Mouse (Mus musculus) limb, embryonic 13.5 days (tissue): Measurements from ENCODE around the gene A730061H03Rik. TPM values are rescaled to one million over a fixed set of nuclear protein-coding genes. Genes with fewer than 3 reads are reported as not detected.

Experiments
- ATAC-seq: fragments of 200-750 bp; cut with Nextera tagmentation; 2 replicates; pipeline ENCODE4 v1.8.0; 2017; ENCODE audit warnings: low read depth, moderate number of reproducible peaks, moderate TSS enrichment; ENCODE audit not compliant: low FRiP score
- H3K27ac ChIP-seq: fragments of 300-500 bp; sonication (generic); 2 replicates; pipeline ENCODE4 v1.5.1; 2015; ENCODE audit warnings: inconsistent platforms, mild to moderate bottlenecking, moderate library complexity
- H3K27me3 ChIP-seq: fragments of 300-500 bp; sonication (generic); 2 replicates; pipeline ENCODE4 v1.6.1; 2015; ENCODE audit warnings: mild to moderate bottlenecking, inconsistent platforms
- H3K36me3 ChIP-seq: fragments of 300-500 bp; sonication (generic); 2 replicates; pipeline ENCODE4 v1.6.1; 2015; ENCODE audit warnings: inconsistent platforms, mild to moderate bottlenecking, moderate library complexity
- H3K4me1 ChIP-seq: fragments of 300-500 bp; sonication (generic); 2 replicates; pipeline ENCODE4 v1.6.1; 2015; ENCODE audit warnings: inconsistent platforms
- H3K4me2 ChIP-seq: fragments of 300-500 bp; sonication (generic); replicated peaks from 2 replicates; pipeline ENCODE4 v1.6.1; 2015; ENCODE audit warnings: inconsistent platforms, mild to moderate bottlenecking, moderate library complexity
- H3K4me3 ChIP-seq: fragments of 300-500 bp; sonication (generic); 2 replicates; pipeline ENCODE4 v1.5.1; 2015; ENCODE audit warnings: moderate library complexity, mild to moderate bottlenecking, inconsistent platforms
- H3K9ac ChIP-seq: fragments of 300-500 bp; sonication (generic); 2 replicates; pipeline ENCODE4 v1.6.1; 2015; ENCODE audit warnings: mild to moderate bottlenecking, inconsistent platforms
- H3K9me3 ChIP-seq: fragments of 300-500 bp; sonication (generic); 2 replicates; pipeline ENCODE4 v1.6.1; 2016; ENCODE audit warnings: inconsistent platforms
- WGBS: fragments of 180-500 bp; shearing (Covaris S2); methylation state at CpG from one replicate; pipeline ENCODE4 v1.1.7; 2015; 5-methylcytosine and 5-hydroxymethylcytosine counted together
- polyA plus RNA-seq: library from polyadenylated mRNA; unstranded; fragments of >200 nt; fragmentation: Nextera tagmentation; extraction: Ambion mirVana; gene quantifications from 2 replicates; pipeline ENCODE4 v1.2.1, GENCODE M21; 2015

The A730061H03Rik gene
- 0.74 TPM in 1 of 2 replicates, not detected in the other for polyA plus RNA-seq

GRCm38 (mm10) chr14:55560202-55561073 is at the start of gene A730061H03Rik:
A730061H03Rik (minus strand) TSS chr14:55560406.
- Histone ChIP-seq H3K9me3 (no peaks in the 10 kb centered on the region), H3K36me3 (peaks cover 20% of the 10 kb centered on the region), H3K4me3 (peak within 1 kb of the TSS; percentile 70), H3K9ac (peak within 1 kb of the TSS; percentile 81), H3K27me3 (no peaks in the 10 kb centered on the region), H3K4me1 (peaks cover 19% of the 10 kb centered on the region), H3K27ac (peak within 1 kb of the TSS; percentile 97), H3K4me2 (peak within 1 kb of the TSS; percentile 88)
- WGBS = under 1% methylated on average over 51 of the region's 51 CpGs
- peak; percentile 96 for ATAC-seq

GRCm38 (mm10) chr14:55608339-55608738 is 48.1 kb upstream of the A730061H03Rik start:
- ATAC-seq = no peak
- 95% methylated on average over 6 of the region's 6 CpGs for WGBS
- peaks cover 49% of the 10 kb centered on the region for H3K36me3 ChIP-seq
- H3K4me1 ChIP-seq = peaks cover 14% of the 10 kb centered on the region
- no peak overlapping the region for H3K4me3 ChIP-seq
- no peak overlapping the region for H3K27ac ChIP-seq
- no peak overlapping the region for H3K4me2 ChIP-seq
- no peak overlapping the region for H3K9ac ChIP-seq
- no peaks in the 10 kb centered on the region for H3K9me3 ChIP-seq
- no peaks in the 10 kb centered on the region for H3K27me3 ChIP-seq

GRCm38 (mm10) chr14:55605743-55606459 is 45.7 kb upstream of the A730061H03Rik start:
- no peak overlapping the region for H3K9ac ChIP-seq
- no peaks in the 10 kb centered on the region for H3K9me3 ChIP-seq
- no peak overlapping the region for H3K4me2 ChIP-seq
- H3K4me1 ChIP-seq = peaks cover 17% of the 10 kb centered on the region
- H3K27ac ChIP-seq = no peak overlapping the region
- no peaks in the 10 kb centered on the region for H3K27me3 ChIP-seq
- no peak for ATAC-seq
- 92% methylated on average over 16 of the region's 16 CpGs for WGBS
- peaks cover 74% of the 10 kb centered on the region for H3K36me3 ChIP-seq
- no peak overlapping the region for H3K4me3 ChIP-seq

GRCm38 (mm10) chr14:55604823-55605222 is 44.6 kb upstream of the A730061H03Rik start:
- Histone ChIP-seq H3K4me2 (peak overlapping the region; percentile 64), H3K4me1 (peaks cover 17% of the 10 kb centered on the region), H3K27me3 (no peaks in the 10 kb centered on the region), H3K27ac (no peak overlapping the region), H3K9ac (no peak overlapping the region), H3K36me3 (peaks cover 80% of the 10 kb centered on the region), H3K9me3 (no peaks in the 10 kb centered on the region), H3K4me3 (peak overlapping the region; percentile 41; the same call in 1 of the 2 replicates)
- 91% methylated on average over 11 of the region's 11 CpGs for WGBS
- ATAC-seq = no peak

GRCm38 (mm10) chr14:55603633-55604576 is 43.7 kb upstream of the A730061H03Rik start:
- no peaks in the 10 kb centered on the region for H3K9me3 ChIP-seq
- peak overlapping the region; percentile 41 for H3K4me3 ChIP-seq
- H3K9ac ChIP-seq = peak overlapping the region; percentile 65
- peaks cover 80% of the 10 kb centered on the region for H3K36me3 ChIP-seq
- no peaks in the 10 kb centered on the region for H3K27me3 ChIP-seq
- H3K4me1 ChIP-seq = peaks cover 17% of the 10 kb centered on the region
- ATAC-seq = peak; percentile 92
- peak overlapping the region; percentile 64 for H3K4me2 ChIP-seq
- 16% methylated on average over 19 of the region's 19 CpGs for WGBS
- H3K27ac ChIP-seq = peak overlapping the region; percentile 72

- 81% methylated on average over 7 of the region's 7 CpGs for WGBS
- H3K4me2 ChIP-seq = peak within 1 kb of the TSS; percentile 64
- no peak for ATAC-seq
- H3K36me3 ChIP-seq = peaks cover 80% of the 10 kb centered on the region
- H3K9me3 ChIP-seq = no peaks in the 10 kb centered on the region
- H3K27ac ChIP-seq = peak within 1 kb of the TSS; percentile 72
- no peaks in the 10 kb centered on the region for H3K27me3 ChIP-seq
- H3K4me3 ChIP-seq = peak within 1 kb of the TSS; percentile 41
- H3K4me1 ChIP-seq = peaks cover 17% of the 10 kb centered on the region
- H3K9ac ChIP-seq = peak within 1 kb of the TSS; percentile 65
These were observed 43.0 kb upstream of the A730061H03Rik start, which contains the start of gene Irf9 for GRCm38 (mm10) chr14:55603271-55603632. Irf9 (plus strand) TSS chr14:55603571.

- H3K9me3 ChIP-seq = no peaks in the 10 kb centered on the region
- 93% methylated on average over 21 of the region's 21 CpGs for WGBS
- H3K36me3 ChIP-seq = peaks cover 90% of the 10 kb centered on the region
- H3K4me1 ChIP-seq = peaks cover 8% of the 10 kb centered on the region
- no peak overlapping the region for H3K27ac ChIP-seq
- no peak overlapping the region for H3K9ac ChIP-seq
- no peak for ATAC-seq
- no peaks in the 10 kb centered on the region for H3K27me3 ChIP-seq
- H3K4me3 ChIP-seq = no peak overlapping the region
- no peak overlapping the region for H3K4me2 ChIP-seq
These were observed 38.5 kb upstream of the A730061H03Rik start for GRCm38 (mm10) chr14:55598521-55599390.

- H3K27ac ChIP-seq = no peak overlapping the region
- 83% methylated on average over 13 of the region's 13 CpGs for WGBS
- H3K9me3 ChIP-seq = no peaks in the 10 kb centered on the region
- no peak overlapping the region for H3K9ac ChIP-seq
- H3K4me3 ChIP-seq = no peak overlapping the region
- H3K27me3 ChIP-seq = no peaks in the 10 kb centered on the region
- peaks cover 19% of the 10 kb centered on the region for H3K4me1 ChIP-seq
- ATAC-seq = no peak
- H3K4me2 ChIP-seq = no peak overlapping the region
- peaks cover 68% of the 10 kb centered on the region for H3K36me3 ChIP-seq
These were observed 36.0 kb upstream of the A730061H03Rik start for GRCm38 (mm10) chr14:55596036-55596690.

GRCm38 (mm10) chr14:55592226-55592625 is 32.0 kb upstream of the A730061H03Rik start:
- H3K36me3 ChIP-seq = peaks cover 55% of the 10 kb centered on the region
- H3K4me3 ChIP-seq = peak overlapping the region; percentile 97
- no peaks in the 10 kb centered on the region for H3K9me3 ChIP-seq
- H3K4me2 ChIP-seq = peak overlapping the region; percentile 99
- peaks cover 29% of the 10 kb centered on the region for H3K4me1 ChIP-seq
- 3% methylated on average over 16 of the region's 16 CpGs for WGBS
- no peaks in the 10 kb centered on the region for H3K27me3 ChIP-seq
- H3K9ac ChIP-seq = peak overlapping the region; percentile 89
- no peak for ATAC-seq
- peak overlapping the region; percentile 48; the same call in 1 of the 2 replicates for H3K27ac ChIP-seq

GRCm38 (mm10) chr14:55591331-55591891 is 31.2 kb upstream of the A730061H03Rik start, which contains the start of gene Rnf31:
Rnf31 (plus strand) TSS chr14:55591708.
- H3K4me2 ChIP-seq = peak within 1 kb of the TSS; percentile 99
- peaks cover 50% of the 10 kb centered on the region for H3K36me3 ChIP-seq
- no peaks in the 10 kb centered on the region for H3K27me3 ChIP-seq
- no peaks in the 10 kb centered on the region for H3K9me3 ChIP-seq
- peaks cover 29% of the 10 kb centered on the region for H3K4me1 ChIP-seq
- WGBS = under 1% methylated on average over 33 of the region's 33 CpGs
- peak within 1 kb of the TSS; percentile 97 for H3K27ac ChIP-seq
- peak; percentile 89 for ATAC-seq
- H3K4me3 ChIP-seq = peak within 1 kb of the TSS; percentile 97
- peak within 1 kb of the TSS; percentile 89 for H3K9ac ChIP-seq
